Mouse (Mus musculus) left cerebral cortex, adult 8-10 months (tissue): ENCODE measurements around the gene Kdm5a. TPM values are rescaled to one million over a fixed set of nuclear protein-coding genes. Genes with fewer than 3 reads are reported as not detected.

ENCODE experiments used
- DNase-seq, 2 experiments: peaks; one replicate each; pipeline ENCODE4 v3.0.0; 2022; ENCODE audit warnings: low spot score in 2 of 2
- total RNA-seq, 4 experiments: library from RNA; stranded (reverse); gene quantifications; 2 replicates each; pipeline ENCODE4 v1.2.4; 2022

The Kdm5a gene
- total RNA-seq, 4 experiments from 2014 or later: 40.0 to 43.6 (median 42.0) TPM

GRCm38 (mm10) chr6:120438161-120438560 lies 74.2 kb downstream of the Kdm5a start:
- no peak for DNase-seq

- DNase-seq: no peak
Measured at GRCm38 (mm10) chr6:120442171-120442749, 78.3 kb downstream of the Kdm5a start.

DNA sequence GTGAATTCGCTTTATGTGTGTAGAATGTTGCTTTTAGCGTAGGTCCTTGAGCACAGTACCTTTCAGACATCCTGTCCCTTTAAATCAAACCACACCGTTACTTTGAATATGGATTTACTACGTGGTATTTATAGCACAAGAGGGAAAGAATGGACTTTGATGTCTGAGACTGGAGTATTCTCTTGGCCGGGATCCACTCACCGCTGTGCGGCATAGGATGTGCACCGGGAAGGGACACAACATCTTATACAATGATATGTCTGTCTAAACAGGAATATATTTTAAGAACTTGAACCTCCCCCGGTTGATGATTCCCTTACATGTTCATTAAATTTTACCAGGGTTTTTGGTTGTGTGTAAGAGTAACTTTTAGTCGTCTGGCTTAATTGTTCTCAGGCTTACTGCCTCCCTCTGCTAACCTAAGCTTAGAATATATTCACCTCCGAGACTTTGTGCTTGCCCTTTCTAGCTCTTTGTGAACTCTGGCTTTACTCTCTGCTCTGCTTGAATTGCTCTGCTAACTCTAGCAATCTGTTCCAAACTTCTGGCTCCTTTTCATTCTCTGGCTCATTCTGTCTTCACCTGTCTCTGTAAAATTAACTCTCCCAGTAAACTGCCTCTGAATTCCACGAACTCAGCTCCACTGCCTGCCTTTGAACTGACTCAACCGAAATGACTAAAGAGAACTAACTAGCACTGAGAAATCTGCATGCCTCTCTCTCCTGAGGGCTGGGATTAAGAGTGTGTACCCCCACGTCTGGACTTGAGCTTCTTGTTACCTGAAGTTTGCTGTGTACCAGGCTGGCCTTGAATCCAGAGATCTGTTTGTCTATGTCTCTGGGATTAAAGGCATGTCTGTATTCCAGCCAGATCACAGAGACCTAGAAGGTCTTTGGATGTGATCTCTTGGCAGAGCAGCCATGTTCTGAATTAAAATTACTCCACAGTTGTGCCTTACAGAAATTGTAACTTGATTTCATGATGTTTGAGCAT lies 79.7 kb downstream of the Kdm5a start:
- no peak for DNase-seq

GRCm38 (mm10) chr6:120450208-120450607 lies 86.3 kb downstream of the Kdm5a start:
- no peak for DNase-seq

- DNase-seq: no peak
Measured at GRCm38 (mm10) chr6:120452384-120453102, 88.6 kb downstream of the Kdm5a start.

DNA sequence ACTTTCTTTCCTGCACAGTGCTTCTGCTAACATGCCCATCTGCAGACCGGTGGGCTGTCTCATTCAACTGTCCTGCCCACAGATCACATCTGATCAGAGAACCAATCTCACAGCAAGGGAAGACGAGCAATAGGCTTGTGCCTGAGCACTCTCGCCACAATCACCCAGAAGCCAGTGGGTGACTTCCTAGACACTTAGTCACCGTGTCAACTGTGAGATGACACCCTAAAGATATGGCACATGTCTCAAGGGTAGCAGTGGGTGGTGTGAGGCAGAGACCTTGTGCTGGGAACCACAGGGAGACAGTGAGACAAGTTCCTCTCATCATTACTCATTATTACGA lies 89.2 kb downstream of the Kdm5a start:
- DNase-seq: no peak

- DNase-seq: no peak
Measured at GRCm38 (mm10) chr6:120453556-120453955, 89.6 kb downstream of the Kdm5a start.

DNA sequence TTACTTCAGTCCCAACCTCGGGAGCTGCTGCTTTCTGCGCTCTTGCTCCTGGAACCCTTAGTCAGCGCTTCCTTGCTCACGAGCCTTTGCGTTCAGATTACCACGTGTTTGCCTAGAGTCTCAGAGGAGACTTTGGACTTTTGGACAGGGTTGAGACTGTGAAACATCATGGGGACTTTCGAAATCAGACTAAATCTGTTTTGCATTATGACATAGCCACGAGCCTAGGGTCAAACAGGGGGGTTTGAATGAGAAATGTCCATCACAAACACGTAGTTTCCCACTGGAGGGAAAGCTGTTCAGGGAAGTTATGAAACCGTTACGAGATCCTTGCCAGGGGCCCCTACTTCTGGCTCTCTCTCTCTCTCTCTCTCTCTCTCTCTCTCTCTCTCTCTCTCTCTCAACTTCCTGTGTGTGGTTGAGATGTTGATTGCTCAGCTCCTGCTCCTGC lies 90.7 kb downstream of the Kdm5a start:
- no peak for DNase-seq

- DNase-seq: no peak
Measured at GRCm38 (mm10) chr6:120457074-120457473, 93.2 kb downstream of the Kdm5a start.

DNA sequence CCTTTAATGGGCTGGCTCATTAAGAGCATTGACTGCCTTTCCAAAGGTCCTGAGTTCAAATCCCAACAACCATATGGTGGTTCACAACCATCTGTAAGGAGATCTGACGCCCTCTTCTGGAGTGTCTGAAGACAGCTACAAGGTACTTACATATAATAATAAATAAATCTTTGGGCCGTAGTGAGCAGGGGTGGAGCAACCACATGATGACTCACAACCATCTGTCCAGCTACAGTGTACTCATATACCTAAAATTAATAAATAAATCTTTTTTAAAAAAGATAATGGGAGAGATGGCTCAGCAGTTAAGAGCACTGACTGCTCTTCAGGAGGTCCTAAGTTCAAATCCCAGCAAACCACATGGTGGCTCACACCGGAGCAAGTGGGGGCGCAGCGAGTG lies 93.8 kb downstream of the Kdm5a start:
- no peak for DNase-seq

GRCm38 (mm10) chr6:120461217-120461616 lies 97.3 kb downstream of the Kdm5a start:
- no peak for DNase-seq

DNA sequence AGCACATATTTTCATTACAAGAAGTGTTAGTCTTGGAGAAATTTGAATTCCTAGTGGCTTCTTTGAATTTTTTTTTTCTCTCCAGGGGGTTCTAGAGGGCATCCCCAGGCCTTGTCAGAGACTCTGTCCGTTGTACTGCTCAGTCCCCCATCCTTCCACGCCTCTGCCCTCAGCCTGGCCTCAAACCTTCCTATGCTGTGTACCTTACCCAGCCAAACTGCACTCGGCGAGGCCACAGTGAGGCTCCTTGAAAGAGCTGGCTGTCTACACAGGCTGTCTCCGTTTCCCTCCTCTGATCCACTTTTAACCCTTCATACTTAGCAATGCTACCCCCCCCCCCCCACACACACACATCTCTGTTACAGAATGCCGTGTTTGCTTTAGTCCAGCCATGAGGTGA lies 98.3 kb downstream of the Kdm5a start:
- DNase-seq: peak in 1 of 2 experiments; percentile 4

- no peak for DNase-seq
Measured at GRCm38 (mm10) chr6:120463086-120463871, 99.4 kb downstream of the Kdm5a start, which contains the start of gene Il17ra. TSS of gene Il17ra (plus strand) at chr6:120463247.

- no peak for DNase-seq
Measured at GRCm38 (mm10) chr6:120463884-120464283, 100.0 kb downstream of the Kdm5a start.

DNA sequence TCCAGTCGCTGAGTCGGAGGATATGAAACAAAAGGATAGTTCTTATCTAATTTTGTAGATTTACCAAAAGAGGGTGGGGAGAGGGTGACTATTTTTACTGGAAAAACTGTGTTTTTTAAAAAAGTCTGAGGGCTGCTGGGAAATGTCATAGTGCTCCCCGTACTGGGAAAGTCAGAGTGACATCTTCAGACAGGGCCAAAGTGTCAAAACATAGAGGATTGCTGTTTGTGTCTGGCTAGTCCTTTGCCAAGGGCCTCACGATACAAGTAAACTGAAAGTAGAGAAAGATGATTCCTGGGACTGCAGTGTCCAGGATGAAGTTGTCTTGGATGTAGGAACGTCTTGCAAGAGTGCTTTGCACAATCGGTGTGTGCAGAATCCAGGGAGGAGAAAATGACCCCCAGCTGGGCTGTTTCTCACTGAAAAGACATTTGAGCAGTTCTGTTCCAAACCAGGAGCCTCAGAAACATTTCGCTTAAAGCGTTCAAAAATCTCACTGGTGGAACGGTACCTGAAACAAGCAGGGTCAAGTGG lies 100.5 kb downstream of the Kdm5a start:
- no peak for DNase-seq

DNA sequence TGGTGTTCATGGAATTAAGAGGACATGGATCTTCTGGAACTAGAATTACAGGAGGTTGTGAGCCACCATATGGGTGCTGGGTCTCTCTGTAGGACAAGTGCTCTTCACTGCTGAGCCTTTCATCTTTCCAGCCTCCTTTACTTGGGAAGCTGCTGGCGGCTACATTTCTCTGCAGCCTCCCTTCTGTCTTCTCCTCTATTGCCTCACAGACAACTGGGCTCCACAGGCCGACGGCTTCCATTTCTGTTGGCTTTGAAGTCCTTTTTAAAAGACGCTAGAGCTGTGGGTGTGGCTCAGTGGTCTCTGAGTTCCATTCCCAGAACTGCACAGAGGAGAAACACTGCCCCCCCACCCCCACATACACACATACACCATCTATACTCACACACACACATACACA lies 101.5 kb downstream of the Kdm5a start:
- DNase-seq: no peak

GRCm38 (mm10) chr6:120466609-120467329 lies 102.8 kb downstream of the Kdm5a start:
- DNase-seq: no peak

DNA sequence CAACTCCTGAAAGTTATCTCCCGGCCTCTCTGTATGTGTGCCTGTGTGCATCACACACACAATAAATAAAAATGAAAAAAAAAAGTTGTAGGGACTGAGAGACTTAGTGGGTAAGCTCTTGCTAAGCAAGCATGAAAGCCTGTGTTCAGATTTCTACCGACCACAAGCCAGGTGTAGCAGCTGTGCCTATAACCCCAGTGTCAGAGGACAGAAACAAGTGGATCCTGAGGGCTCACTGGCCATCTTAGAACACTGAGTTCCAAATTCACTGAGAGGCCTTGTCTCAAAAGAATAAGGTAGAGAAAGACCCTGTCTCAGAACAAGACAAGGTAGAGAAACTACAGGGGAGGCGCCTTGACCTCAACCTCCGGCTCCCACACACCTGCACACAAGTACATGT lies 104.3 kb downstream of the Kdm5a start:
- DNase-seq: no peak

DNA sequence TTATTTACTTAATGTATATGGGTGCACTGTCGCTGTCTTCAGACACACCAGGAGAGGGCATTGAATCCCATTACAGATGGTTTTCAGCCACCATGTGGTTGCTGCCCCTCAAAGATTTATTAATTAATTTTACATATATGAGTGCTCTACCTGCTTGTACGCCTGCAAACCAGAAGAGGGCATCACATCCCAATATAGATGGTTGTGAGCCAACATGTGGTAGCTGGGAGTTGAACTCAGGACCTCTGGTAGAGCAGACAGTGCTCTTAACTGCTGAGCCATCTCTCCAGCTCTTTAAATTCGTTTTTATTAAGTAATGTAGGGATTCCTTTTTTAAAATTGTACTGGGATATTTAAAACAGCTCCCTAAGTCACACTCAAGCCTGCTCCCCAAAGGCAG lies 105.3 kb downstream of the Kdm5a start:
- DNase-seq: no peak

GRCm38 (mm10) chr6:120469770-120470169 lies 105.8 kb downstream of the Kdm5a start:
- DNase-seq: no peak
